14 mouse cellular contexts compared by ENCODE assay signal in genomic region chr6:17743325-17743724, GRCm38 (mm10). TPM values are rescaled to one million over a fixed set of nuclear protein-coding genes. Genes with fewer than 3 reads are reported as not detected.
DNase-seq lines count a peak whose midpoint lies in the region; ATAC-seq and TF ChIP-seq lines count a peak whose summit lies in the region.
"Had no signal": no experiment of that assay in that cellular context is flagged by ENCODE, and none has a peak within 500 bp of the region (broad histone marks: within the 10 kb centered on the region; RNA-seq: fewer than 3 reads in every experiment).

No protein-coding gene starts in this region.

- H3K79me2 ChIP-seq in MEL (ENCODE audit: control insufficient read depth, insufficient read depth, low read length, poor library complexity): peaks cover 28% of the 10 kb centered on the region

- ATAC-seq in heart, postnatal 0 days (ENCODE audit: insufficient read depth, low read depth): peak; percentile 77
- ATAC-seq in liver, postnatal 0 days: peak; percentile 99
- ATAC-seq in forebrain, embryonic 12.5 days (ENCODE audit: low FRiP score): no peak
- ATAC-seq: midbrain, embryonic 15.5 days had no signal

- H3K9me3 ChIP-seq in heart, postnatal 0 days (replicated peaks; ENCODE audit: control insufficient read depth, low read length): no peaks in the 10 kb centered on the region
- no peaks in the 10 kb centered on the region for H3K9me3 ChIP-seq in MEL (replicated peaks; ENCODE audit: insufficient read depth, low read length)
- no peaks in the 10 kb centered on the region for H3K9me3 ChIP-seq in erythroblast, embryonic 14.5 days (ENCODE audit: control insufficient read depth, low read length)
- H3K9me3 ChIP-seq in liver, postnatal 0 days (ENCODE audit: low read length): no peaks in the 10 kb centered on the region
- H3K9me3 ChIP-seq in forebrain, embryonic 12.5 days: no peaks in the 10 kb centered on the region
- H3K9me3 ChIP-seq: lung, embryonic 15.5 days; midbrain, embryonic 15.5 days; neural tube, embryonic 12.5 days had no signal

- no peaks in the 10 kb centered on the region for H3K36me3 ChIP-seq in heart, postnatal 0 days (replicated peaks; ENCODE audit: control insufficient read depth, insufficient read depth, low read length)
- H3K36me3 ChIP-seq in MEL (ENCODE audit: control insufficient read depth in 1 of 2, insufficient read depth in 2 of 2, low read length in 2 of 2): peaks cover 0 to 52% of the 10 kb centered on the region in 2 experiments; a peak in 2 of 4 replicates
- peaks cover 9% of the 10 kb centered on the region for H3K36me3 ChIP-seq in erythroblast, embryonic 14.5 days (ENCODE audit: control insufficient read depth)
- no peaks in the 10 kb centered on the region for H3K36me3 ChIP-seq in liver, postnatal 0 days (replicated peaks; ENCODE audit: insufficient read depth, low read length)
- H3K36me3 ChIP-seq in forebrain, embryonic 12.5 days (replicated peaks): no peaks in the 10 kb centered on the region
- H3K36me3 ChIP-seq: lung, embryonic 15.5 days; midbrain, embryonic 15.5 days; neural tube, embryonic 12.5 days had no signal

- peak overlapping the region; percentile 12 for H3K27ac ChIP-seq in heart, postnatal 0 days (ENCODE audit: low read depth)
- peak overlapping the region; percentile 92 for H3K27ac ChIP-seq in MEL (ENCODE audit: control insufficient read depth, low read depth, low read length)
- peak overlapping the region; percentile 84 for H3K27ac ChIP-seq in liver, postnatal 0 days (ENCODE audit: low read depth)
- no peak overlapping the region for H3K27ac ChIP-seq in forebrain, embryonic 12.5 days
- H3K27ac ChIP-seq: lung, embryonic 15.5 days; midbrain, embryonic 15.5 days; neural tube, embryonic 12.5 days had no signal

- H3K4me1 ChIP-seq in heart, postnatal 0 days (ENCODE audit: control insufficient read depth, insufficient read depth): peaks cover 16% of the 10 kb centered on the region
- peaks cover 31 to 32% of the 10 kb centered on the region in 2 experiments for H3K4me1 ChIP-seq in MEL (ENCODE audit: control insufficient read depth in 1 of 2, insufficient read depth in 2 of 2, low read length in 2 of 2)
- H3K4me1 ChIP-seq in erythroblast, embryonic 14.5 days (ENCODE audit: control insufficient read depth): peaks cover 81% of the 10 kb centered on the region
- H3K4me1 ChIP-seq in liver, postnatal 0 days (ENCODE audit: insufficient read depth): peaks cover 25% of the 10 kb centered on the region
- no peaks in the 10 kb centered on the region for H3K4me1 ChIP-seq in forebrain, embryonic 12.5 days
- H3K4me1 ChIP-seq: neural tube, embryonic 12.5 days had no signal

- no peak for TF ChIP-seq EP300 in heart, postnatal 0 days (IDR thresholded peaks at IDR 0.05; ENCODE audit: low read depth)
- TF ChIP-seq EP300 in MEL (IDR thresholded peaks at IDR 0.05; ENCODE audit: low read depth in 1 of 2, low read length in 2 of 2): peak; percentile 91 to 94
- TF ChIP-seq EP300 in liver, postnatal 0 days (IDR thresholded peaks at IDR 0.05; ENCODE audit: low read depth): peak; percentile 96

- no peak overlapping the region for H3K9ac ChIP-seq in heart, postnatal 0 days (replicated peaks; ENCODE audit: low read depth, low read length)
- peak overlapping the region; percentile 48 for H3K9ac ChIP-seq in MEL (ENCODE audit: control insufficient read depth, low read depth, low read length, poor library complexity, severe bottlenecking)
- peak overlapping the region; percentile 16; the same call in 1 of the 2 replicates for H3K9ac ChIP-seq in liver, postnatal 0 days (replicated peaks)
- no peak overlapping the region for H3K9ac ChIP-seq in forebrain, embryonic 12.5 days
- H3K9ac ChIP-seq: lung, embryonic 15.5 days; midbrain, embryonic 15.5 days; neural tube, embryonic 12.5 days had no signal

- WGBS in heart, postnatal 0 days: 11% methylated on average over 4 of the region's 4 CpGs
- 41% methylated on average over 4 of the region's 4 CpGs for WGBS in liver, postnatal 0 days (ENCODE audit: insufficient replicate concordance)
- 84% methylated on average over 4 of the region's 4 CpGs for WGBS in forebrain, embryonic 12.5 days

- TF ChIP-seq POLR2A in MEL (IDR thresholded peaks at IDR 0.05; ENCODE audit: control insufficient read depth in 1 of 2, insufficient read depth in 1 of 2, low read depth in 1 of 2, low read length in 2 of 2, poor library complexity in 1 of 2): no peak

- no peak overlapping the region for H3K4me3 ChIP-seq in heart, postnatal 0 days (ENCODE audit: low read depth, low read length)
- H3K4me3 ChIP-seq in MEL (ENCODE audit: control insufficient read depth in 1 of 2, insufficient read depth in 1 of 2, low read depth in 2 of 2, low read length in 2 of 2): peak overlapping the region; percentile 3 to 29; a peak in 3 of 4 replicates
- peak overlapping the region; percentile 55 for H3K4me3 ChIP-seq in erythroblast, embryonic 14.5 days (replicated peaks)
- no peak overlapping the region for H3K4me3 ChIP-seq in liver, postnatal 0 days (ENCODE audit: low read depth, low read length)
- no peak overlapping the region for H3K4me3 ChIP-seq in forebrain, embryonic 12.5 days (replicated peaks)
- H3K4me3 ChIP-seq: lung, embryonic 15.5 days; midbrain, embryonic 15.5 days; neural tube, embryonic 12.5 days had no signal

- no peaks in the 10 kb centered on the region for H3K27me3 ChIP-seq in heart, postnatal 0 days (ENCODE audit: control insufficient read depth, insufficient read depth, low read length)
- no peaks in the 10 kb centered on the region for H3K27me3 ChIP-seq in MEL (ENCODE audit: control insufficient read depth in 1 of 2, insufficient read depth in 2 of 2, low read length in 2 of 2)
- no peaks in the 10 kb centered on the region for H3K27me3 ChIP-seq in erythroblast, embryonic 14.5 days (ENCODE audit: control insufficient read depth)
- H3K27me3 ChIP-seq in liver, postnatal 0 days (ENCODE audit: insufficient read depth, low read length): no peaks in the 10 kb centered on the region
- H3K27me3 ChIP-seq in forebrain, embryonic 12.5 days: no peaks in the 10 kb centered on the region
- H3K27me3 ChIP-seq: lung, embryonic 15.5 days; midbrain, embryonic 15.5 days; neural tube, embryonic 12.5 days had no signal

- DNase-seq in heart, postnatal 0 days (ENCODE audit: low spot score): no peak
- DNase-seq in heart, adult 8-10 months (ENCODE audit: low spot score): no peak
- DNase-seq in MEL (ENCODE audit: low read depth, low spot score): peak; percentile 88
- peak; percentile 59 for DNase-seq in liver, postnatal 0 days
- DNase-seq in ovary, postnatal 36 days (ENCODE audit: low spot score): no peak
- DNase-seq in left cerebral cortex, adult 8-10 months (ENCODE audit: low spot score in 2 of 2): no peak
- DNase-seq: cerebellum, postnatal 25 days; kidney, adult 2 months; right cerebral cortex, adult 18-20 months had no signal

- TF ChIP-seq RAD21 in MEL (IDR thresholded peaks at IDR 0.05; ENCODE audit: low read depth, low read length): no peak

- H3K4me2 ChIP-seq in heart, postnatal 0 days (ENCODE audit: low read depth, low read length): no peak overlapping the region
- peak overlapping the region; percentile 35 for H3K4me2 ChIP-seq in liver, postnatal 0 days (ENCODE audit: low read depth, low read length)
- no peak overlapping the region for H3K4me2 ChIP-seq in forebrain, embryonic 12.5 days
- H3K4me2 ChIP-seq: lung, embryonic 15.5 days; midbrain, embryonic 15.5 days; neural tube, embryonic 12.5 days had no signal

- no peak for TF ChIP-seq CTCF in heart, postnatal 0 days (IDR thresholded peaks at IDR 0.05; ENCODE audit: low read depth)
- TF ChIP-seq CTCF in MEL (IDR thresholded peaks at IDR 0.05 in 2 of 3, conservative IDR thresholded peaks at IDR 0.05 in 1 of 3; ENCODE audit: control insufficient read depth in 1 of 3, insufficient read depth in 1 of 3, low read depth in 2 of 3, low read length in 3 of 3, poor library complexity in 1 of 3, severe bottlenecking in 1 of 3): no peak
- TF ChIP-seq CTCF in liver, postnatal 0 days (IDR thresholded peaks at IDR 0.05; ENCODE audit: low read depth): no peak

TF ChIP-seq in MEL, 35 proteins besides CTCF, POLR2A, EP300 and RAD21 (continues in another document):
- TF ChIP-seq CHD2 (IDR thresholded peaks at IDR 0.05; ENCODE audit: low read length) (no peak), MEF2A (IDR thresholded peaks at IDR 0.05; ENCODE audit: extremely low read depth, insufficient replicate concordance, low read depth, low read length, poor library complexity, severe bottlenecking) (no peak), POLR2AphosphoS2 (IDR thresholded peaks at IDR 0.05; ENCODE audit: low read length) (no peak), ZNF384 (IDR thresholded peaks at IDR 0.05; ENCODE audit: low read depth, low read length) (no peak), UBTF (IDR thresholded peaks at IDR 0.05; ENCODE audit: borderline replicate concordance, insufficient read depth, low read depth, low read length) (no peak), HCFC1 (IDR thresholded peaks at IDR 0.05; ENCODE audit: low read depth, low read length) (peak; percentile 41; the same call in 1 of the 2 replicates), ETS1 (IDR thresholded peaks at IDR 0.05; ENCODE audit: low read depth, low read length) (peak; percentile 100), JUND (IDR thresholded peaks at IDR 0.05; ENCODE audit: low read depth, low read length) (no peak), ZKSCAN1 (IDR thresholded peaks at IDR 0.05; ENCODE audit: low read depth, low read length) (no peak), USF2 (IDR thresholded peaks at IDR 0.05; ENCODE audit: borderline replicate concordance in 1 of 2, insufficient read depth in 1 of 2, low read depth in 1 of 2, low read length in 2 of 2) (no peak), MAFK (IDR thresholded peaks at IDR 0.05; ENCODE audit: borderline replicate concordance, low read depth, low read length) (peak; percentile 62), MAZ (IDR thresholded peaks at IDR 0.05; ENCODE audit: low read depth, low read length) (no peak), TAL1 (IDR thresholded peaks at IDR 0.05; ENCODE audit: low read length) (peak; percentile 97), SMC3 (IDR thresholded peaks at IDR 0.05; ENCODE audit: low read depth, low read length) (no peak), ZC3H11A (IDR thresholded peaks at IDR 0.05; ENCODE audit: low read depth, low read length) (no peak)

RNA-seq across cellular contexts. Expression of gene St7, which starts 50.6 kb away (rescaled TPM):
- 26.0 and 38.5 TPM in 2 replicates for total RNA-seq in heart, postnatal 0 days (2014; rRNA removed; ENCODE audit: low replicate concordance)
- 17.3 and 17.7 TPM in 2 replicates for polyA plus RNA-seq in heart, postnatal 0 days (2015; fragmentation: Nextera tagmentation; extraction: Ambion mirVana)
- 10 to 100 TPM; 14.4 to 19.0 (median 16.0) TPM for total RNA-seq in heart, adult 8-10 months (2022)
- 34.4 and 38.9 TPM in 2 replicates for total RNA-seq in MEL (2012; rRNA removed)
- polyA plus RNA-seq in MEL (2012; ENCODE audit: insufficient read depth in 1 of 2, insufficient read length in 2 of 2, low read depth in 1 of 2, low replicate concordance in 2 of 2, missing spikeins in 1 of 2): 10 to 100 TPM in 1 of 2 experiments, not detected in 1; 48.5 TPM
- 0.41 and 0.85 TPM in 2 replicates for polyA plus RNA-seq in erythroblast, embryonic 14.5 days (2012)
- polyA plus RNA-seq in liver, postnatal 0 days (2015; fragmentation: Nextera tagmentation; extraction: Ambion mirVana): 11.0 and 11.9 TPM in 2 replicates
- polyA plus RNA-seq in forebrain, embryonic 12.5 days (2016; fragmentation: Nextera tagmentation; extraction: Ambion mirVana): 45.6 and 48.6 TPM in 2 replicates
- total RNA-seq in left cerebral cortex, adult 8-10 months (2022): 10 to 100 TPM; 27.5 to 41.4 (median 34.8) TPM

Comparison
In these comparisons a context has a peak if more than half of its experiments do, and no peak if none do; other contexts are left out.
1. DNase-seq: peak in MEL (single experiment) and liver, postnatal 0 days (single experiment); none in heart, postnatal 0 days (single experiment), heart, adult 8-10 months (single experiment), ovary, postnatal 36 days (single experiment) and left cerebral cortex, adult 8-10 months (0 of 2).
2. H3K4me3 ChIP-seq: peak in MEL (2 of 2) and erythroblast, embryonic 14.5 days (single experiment); none in heart, postnatal 0 days (single experiment), liver, postnatal 0 days (single experiment) and forebrain, embryonic 12.5 days (single experiment).
3. H3K9ac ChIP-seq: peak in MEL (single experiment) and liver, postnatal 0 days (single experiment); none in heart, postnatal 0 days (single experiment) and forebrain, embryonic 12.5 days (single experiment).